Mouse (Mus musculus): ENCODE results near the gene Ccdc92. TPM values are rescaled to one million over a fixed set of nuclear protein-coding genes. Genes with fewer than 3 reads are reported as not detected.

Gene Ccdc92
- 11.6 and 24.8 TPM in 2 replicates for polyA plus RNA-seq (2012; ENCODE audit: low replicate concordance)

DNA sequence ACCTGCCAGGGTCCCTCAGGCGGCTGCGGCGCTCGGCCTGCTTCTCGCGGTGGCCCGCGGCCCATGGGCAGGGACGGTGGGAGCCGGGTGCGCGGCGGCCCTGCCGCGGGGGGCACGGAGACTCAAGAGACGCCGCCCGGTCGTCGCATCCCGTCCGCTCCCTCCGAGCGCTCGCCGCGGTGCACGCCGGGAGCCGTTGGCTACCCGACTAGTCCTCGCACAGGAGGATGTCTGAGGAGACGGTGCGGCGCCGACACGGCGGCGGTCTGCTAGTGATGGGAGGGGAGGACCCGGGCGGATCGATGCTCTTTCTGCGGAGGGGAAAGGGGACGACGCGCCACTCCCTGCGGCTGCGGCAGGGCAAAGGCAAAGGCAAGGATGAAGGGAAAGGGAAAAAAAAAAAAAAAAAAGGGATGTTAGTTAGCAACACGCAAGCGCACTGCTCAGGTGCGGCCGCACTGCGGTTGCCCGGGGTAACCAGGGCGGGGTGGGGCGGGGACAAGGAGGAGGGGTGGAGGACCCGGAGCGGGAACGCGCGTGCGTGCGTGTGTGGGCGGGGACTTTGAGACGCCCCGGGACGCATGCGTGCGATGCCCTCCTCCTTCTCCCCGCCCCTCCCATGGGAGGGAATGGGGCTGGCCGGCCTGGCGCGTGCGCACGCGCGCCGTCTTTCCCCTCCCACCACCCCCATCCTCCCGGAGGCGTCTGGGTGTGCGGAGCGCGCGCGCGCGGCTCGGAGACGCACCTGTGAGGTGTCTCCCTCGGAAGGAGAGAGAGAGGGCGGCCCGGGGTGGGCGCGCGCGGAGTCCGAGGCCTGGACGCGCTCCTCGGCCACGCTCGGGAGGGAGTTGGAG, at the start of gene Ccdc92, which contains the start of gene Zfp664:
Gene Ccdc92 (minus strand): TSS at position 412 of the 854 bp plus-strand sequence.
Gene Zfp664 (plus strand): TSS at position 679 of the 854 bp plus-strand sequence.

Other genes with a start within 250 kb of the Ccdc92 start
- gene Atp6v0a2, start 233.8 kb downstream of the Ccdc92 start, polyA plus RNA-seq (2012; ENCODE audit: low replicate concordance) = 10.9 and 17.6 TPM in 2 replicates
- 0.01 and 0.02 TPM in 2 replicates for gene Dnah10, start 137.3 kb downstream of the Ccdc92 start, polyA plus RNA-seq (2012; ENCODE audit: low replicate concordance)
- 28.7 and 47.3 TPM in 2 replicates for gene Zfp664, start 267 bp upstream of the Ccdc92 start, polyA plus RNA-seq (2012; ENCODE audit: low replicate concordance)
- 0.24 TPM in 1 of 2 replicates, not detected in the other for gene Rflna, start 140.8 kb upstream of the Ccdc92 start, polyA plus RNA-seq (2012; ENCODE audit: low replicate concordance)